Mouse (Mus musculus): ENCODE results near the gene H2-DMb2. TPM values are rescaled to one million over a fixed set of nuclear protein-coding genes. Genes with fewer than 3 reads are reported as not detected.

H2-DMb2 gene
- total RNA-seq, 2 experiments from 2014 or later = 0.96 to 1.6 TPM

GRCm38 (mm10) chr17:34196941-34197894 is 54.1 kb downstream of the H2-DMb2 start, which contains the start of gene Psmb8:
Gene Psmb8 (plus strand): TSS chr17:34197721.
- DNase-seq = peak; percentile 89 to 93
- intact Hi-C loops (cut with DNase I) = no loop called here

- intact Hi-C loops (cut with DNase I) = no loop called here
- DNase-seq = peak; percentile 51 to 61
Observed at GRCm38 (mm10) chr17:34197904-34198520, 54.9 kb downstream of the H2-DMb2 start.

GRCm38 (mm10) chr17:34198521-34198912 is 55.4 kb downstream of the H2-DMb2 start:
- no peak for DNase-seq
- intact Hi-C loops (cut with DNase I) = no loop called here

GRCm38 (mm10) chr17:34199050-34199619 is 56.0 kb downstream of the H2-DMb2 start:
- no peak for DNase-seq
- intact Hi-C loops (cut with DNase I) = no loop called here

- intact Hi-C loops (cut with DNase I) = loop anchor here (5.0 kb wide), 1 partner anchor 37 kb away; the partner anchor contains the start of gene H2-Ob
- DNase-seq = no peak
Observed at GRCm38 (mm10) chr17:34200047-34200446, 56.9 kb downstream of the H2-DMb2 start.

GRCm38 (mm10) chr17:34200772-34201505 is 57.8 kb downstream of the H2-DMb2 start:
- DNase-seq = no peak
- intact Hi-C loops (cut with DNase I) = loop anchor here (5.0 kb wide), 1 partner anchor 36 kb away; the partner anchor contains the start of gene H2-Ob

Other genes with a start within 250 kb of the H2-DMb2 start
- not detected for gene Platr17, start 238.2 kb upstream of the H2-DMb2 start, total RNA-seq (2021)
- gene Daxx, start 233.9 kb upstream of the H2-DMb2 start, total RNA-seq (2021) = 10 to 100 TPM; 11.3 to 13.7 TPM
- gene Tapbp, start 227.4 kb upstream of the H2-DMb2 start, total RNA-seq (2021) = 100 to 1,000 TPM in 1 of 2 experiments, 10 to 100 TPM in 1; 92.8 to 100 TPM
- gene Zbtb22, start 227.4 kb upstream of the H2-DMb2 start, total RNA-seq (2021) = 10 to 100 TPM; 16.8 to 20.3 TPM
- 10 to 100 TPM; 54.7 to 58.6 TPM for gene Rgl2, start 213.8 kb upstream of the H2-DMb2 start, total RNA-seq (2021)
- gene Pfdn6, start 203.0 kb upstream of the H2-DMb2 start, total RNA-seq (2021) = 10 to 100 TPM; 62.7 to 73.7 TPM
- 10 to 100 TPM; 10.4 to 11.5 TPM for gene Wdr46, start 202.6 kb upstream of the H2-DMb2 start, total RNA-seq (2021)
- gene B3galt4, start 191.8 kb upstream of the H2-DMb2 start, total RNA-seq (2021) = 1 to 10 TPM; 2.2 to 2.9 TPM
- gene Vps52, start 187.5 kb upstream of the H2-DMb2 start, total RNA-seq (2021) = 10 to 100 TPM; 35.0 to 37.8 TPM
- 100 to 1,000 TPM; 417 to 479 TPM for gene Rps18, start 187.3 kb upstream of the H2-DMb2 start, total RNA-seq (2021)
- 10 to 100 TPM; 56.5 to 61.2 TPM for gene H2-K1, start 143.0 kb upstream of the H2-DMb2 start, total RNA-seq (2021)
- 10 to 100 TPM; 12.2 to 14.6 TPM for gene Ring1, start 118.6 kb upstream of the H2-DMb2 start, total RNA-seq (2021)
- 10 to 100 TPM; 80.6 to 88.2 TPM for gene H2-Ke6, start 115.2 kb upstream of the H2-DMb2 start, total RNA-seq (2021)
- gene Slc39a7, start 111.6 kb upstream of the H2-DMb2 start, total RNA-seq (2021) = 10 to 100 TPM; 63.2 to 63.3 TPM
- 10 to 100 TPM; 41.9 to 44.7 TPM for gene Rxrb, start 111.5 kb upstream of the H2-DMb2 start, total RNA-seq (2021)
- gene Col11a2, start 103.9 kb upstream of the H2-DMb2 start, total RNA-seq (2021) = 1 to 10 TPM; 1.5 to 2.7 TPM
- gene H2-Oa, start 51.0 kb upstream of the H2-DMb2 start, total RNA-seq (2021) = under 1 TPM; 0.33 to 0.54 TPM
- gene H2-DMa, start 23.8 kb upstream of the H2-DMb2 start, total RNA-seq (2021) = 1 to 10 TPM; 3.5 to 4.0 TPM
- gene Brd2, start 20.7 kb upstream of the H2-DMb2 start, total RNA-seq (2021) = 10 to 100 TPM; 93.2 to 99.4 TPM
- gene H2-DMb1, start 9.8 kb downstream of the H2-DMb2 start, total RNA-seq (2021) = 1 to 10 TPM; 1.4 to 1.8 TPM
- 1 to 10 TPM; 5.4 to 5.5 TPM for gene Tap1, start 44.2 kb downstream of the H2-DMb2 start, total RNA-seq (2021)
- 1 to 10 TPM; 6.5 to 7.2 TPM for gene Psmb9, start 44.5 kb downstream of the H2-DMb2 start, total RNA-seq (2021)
- 10 to 100 TPM in 1 of 2 experiments, 1 to 10 TPM in 1; 8.9 to 13.0 TPM for gene Psmb8, start 54.4 kb downstream of the H2-DMb2 start, total RNA-seq (2021)
- 10 to 100 TPM; 18.9 to 20.7 TPM for gene Tap2, start 60.2 kb downstream of the H2-DMb2 start, total RNA-seq (2021)
- under 1 TPM; 0.88 TPM for gene H2-Ob, start 95.6 kb downstream of the H2-DMb2 start, total RNA-seq (2021)
- gene H2-Ab1, start 114.4 kb downstream of the H2-DMb2 start, total RNA-seq (2021) = 10 to 100 TPM in 1 of 2 experiments, 1 to 10 TPM in 1; 6.6 to 12.7 TPM
- 10 to 100 TPM in 1 of 2 experiments, 1 to 10 TPM in 1; 7.0 to 13.1 TPM for gene H2-Aa, start 144.5 kb downstream of the H2-DMb2 start, total RNA-seq (2021)
- gene H2-Eb1, start 162.6 kb downstream of the H2-DMb2 start, total RNA-seq (2021) = 10 to 100 TPM in 1 of 2 experiments, 1 to 10 TPM in 1; 5.8 to 11.8 TPM
- gene H2-Eb2, start 182.4 kb downstream of the H2-DMb2 start, total RNA-seq (2021) = under 1 TPM in 1 of 2 experiments, not detected in 1; 0.10 TPM
- gene Btnl2, start 211.5 kb downstream of the H2-DMb2 start, total RNA-seq (2021) = under 1 TPM; 0.27 to 0.33 TPM
- not detected for gene Btnl1, start 233.8 kb downstream of the H2-DMb2 start, total RNA-seq (2021)